Mouse (Mus musculus) lung, embryonic 15.5 days (tissue): ENCODE results near the gene Fam187b. TPM values are rescaled to one million over a fixed set of nuclear protein-coding genes. Genes with fewer than 3 reads are reported as not detected.

ENCODE experiments used
- ATAC-seq: fragments of 200-750 bp; cut with Nextera tagmentation; 2 replicates; pipeline ENCODE4 v1.8.0; 2017; ENCODE audit warnings: moderate number of reproducible peaks, borderline replicate concordance; ENCODE audit not compliant: low FRiP score, low TSS enrichment; ENCODE audit errors: extremely low read depth
- H3K27ac ChIP-seq: fragments of 300-500 bp; sonication (generic); 2 replicates; pipeline ENCODE4 v1.5.1; 2015; ENCODE audit warnings: moderate library complexity, mild to moderate bottlenecking, inconsistent platforms
- H3K27me3 ChIP-seq: fragments of 300-500 bp; sonication (generic); 2 replicates; pipeline ENCODE4 v1.6.1; 2015; ENCODE audit warnings: inconsistent platforms
- H3K36me3 ChIP-seq: fragments of 300-500 bp; sonication (generic); 2 replicates; pipeline ENCODE4 v1.6.1; 2015; ENCODE audit warnings: inconsistent platforms
- H3K4me1 ChIP-seq: fragments of 300-500 bp; sonication (generic); 2 replicates; pipeline ENCODE4 v1.6.1; 2015; ENCODE audit warnings: inconsistent platforms
- H3K4me2 ChIP-seq: fragments of 300-500 bp; sonication (generic); 2 replicates; pipeline ENCODE4 v1.6.1; 2015; ENCODE audit warnings: inconsistent platforms, mild to moderate bottlenecking, moderate library complexity
- H3K4me3 ChIP-seq: fragments of 300-500 bp; sonication (generic); 2 replicates; pipeline ENCODE4 v1.5.1; 2015; ENCODE audit warnings: mild to moderate bottlenecking, inconsistent platforms
- H3K9ac ChIP-seq: fragments of 300-500 bp; sonication (generic); 2 replicates; pipeline ENCODE4 v1.6.1; 2015; ENCODE audit warnings: inconsistent platforms
- H3K9me3 ChIP-seq: fragments of 300-500 bp; sonication (generic); 2 replicates; pipeline ENCODE4 v1.6.1; 2016; ENCODE audit warnings: inconsistent platforms
- WGBS: fragments of 180-500 bp; shearing (Covaris S2); methylation state at CpG from one replicate; pipeline ENCODE4 v1.1.7; 2015; 5-methylcytosine and 5-hydroxymethylcytosine counted together
- polyA plus RNA-seq: library from polyadenylated mRNA; unstranded; fragments of >200 nt; fragmentation: Nextera tagmentation; extraction: Ambion mirVana; gene quantifications from 2 replicates; pipeline ENCODE4 v1.2.1, GENCODE M21; 2015

Fam187b gene
- polyA plus RNA-seq, 1 experiment from 2014 or later = 6.3 TPM

DNA sequence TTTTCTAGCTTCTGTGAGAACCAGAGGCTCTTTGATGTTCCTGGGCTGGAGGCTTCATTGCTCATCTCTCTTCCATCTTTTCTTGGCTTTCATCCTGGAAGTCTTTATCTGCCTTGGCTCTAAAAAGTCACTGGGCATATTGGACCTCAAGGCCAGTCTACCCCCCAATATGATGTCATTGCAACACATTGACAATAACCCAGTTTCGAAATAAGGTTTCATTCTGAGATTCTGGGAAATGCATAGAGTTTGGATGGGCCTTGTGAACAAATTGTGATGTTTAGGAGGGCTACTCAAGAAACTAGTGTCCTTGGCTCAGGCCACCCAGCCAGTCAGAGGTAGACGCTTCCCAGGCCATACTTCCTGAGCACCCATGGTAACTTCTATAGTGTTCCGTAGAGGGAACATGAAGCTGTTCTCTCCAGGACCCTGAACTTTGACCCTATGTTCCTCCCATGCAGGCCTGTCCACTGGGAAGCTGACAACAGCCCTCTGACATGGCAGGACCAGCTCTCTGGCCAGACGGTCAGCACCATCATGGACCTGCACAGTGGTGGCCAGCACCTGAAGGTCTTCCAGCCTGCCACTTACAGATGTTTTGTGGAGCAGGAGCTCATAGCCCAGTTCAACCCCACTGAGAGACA is 15.1 kb downstream of the Fam187b start:
- H3K9ac ChIP-seq = no peak overlapping the region
- H3K4me3 ChIP-seq = no peak overlapping the region
- H3K27me3 ChIP-seq = no peaks in the 10 kb centered on the region
- WGBS = 87% methylated on average over 4 of the region's 4 CpGs
- H3K4me2 ChIP-seq = no peak overlapping the region
- ATAC-seq = no peak
- no peaks in the 10 kb centered on the region for H3K9me3 ChIP-seq
- H3K4me1 ChIP-seq = no peaks in the 10 kb centered on the region
- H3K36me3 ChIP-seq = no peaks in the 10 kb centered on the region
- no peak overlapping the region for H3K27ac ChIP-seq

DNA sequence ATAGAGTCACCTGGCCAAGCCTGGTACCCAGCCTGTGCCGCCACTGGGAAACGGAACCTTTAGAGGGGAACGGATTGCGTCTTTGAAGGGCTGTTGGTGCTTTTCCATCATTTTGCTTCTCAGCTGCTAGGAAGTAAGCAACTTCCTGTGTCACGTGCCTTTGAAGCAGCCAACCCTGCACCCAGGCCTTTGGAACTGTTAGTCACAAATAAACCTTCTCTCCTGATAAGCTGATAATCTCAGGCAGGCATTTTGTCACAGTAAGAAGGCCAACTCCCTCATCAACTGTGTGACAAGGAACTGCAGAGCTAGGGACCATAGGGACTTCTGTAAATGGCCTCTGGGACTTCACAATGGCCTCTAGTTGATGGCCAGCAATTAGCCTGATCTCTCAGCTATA is 18.6 kb downstream of the Fam187b start:
- 61% methylated on average over 5 of the region's 5 CpGs for WGBS
- no peak for ATAC-seq
- Histone ChIP-seq H3K4me2 (no peak overlapping the region), H3K9me3 (no peaks in the 10 kb centered on the region), H3K4me1 (no peaks in the 10 kb centered on the region), H3K36me3 (no peaks in the 10 kb centered on the region), H3K27ac (no peak overlapping the region), H3K27me3 (no peaks in the 10 kb centered on the region), H3K4me3 (no peak overlapping the region), H3K9ac (no peak overlapping the region)

DNA sequence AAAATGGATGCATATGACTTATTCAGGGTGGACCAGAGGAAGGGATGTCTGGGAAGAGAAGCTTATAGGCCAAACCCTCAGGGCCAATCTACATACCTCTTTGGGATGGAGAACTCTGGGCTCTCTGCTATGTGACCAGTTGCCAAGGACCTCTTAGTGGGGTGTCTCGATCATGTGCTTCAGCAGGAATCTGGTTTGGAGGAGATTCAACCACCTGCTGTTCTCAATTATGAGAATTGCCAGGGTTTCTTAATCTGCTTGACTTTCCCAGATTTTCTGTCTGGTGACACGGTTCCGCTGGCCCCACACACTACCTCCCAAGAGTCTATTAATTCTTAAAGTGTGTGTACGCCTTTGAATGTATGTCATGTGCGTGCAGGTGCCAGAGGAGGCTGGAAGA is 20.4 kb downstream of the Fam187b start:
- Histone ChIP-seq H3K4me2 (no peak overlapping the region), H3K4me3 (no peak overlapping the region), H3K36me3 (no peaks in the 10 kb centered on the region), H3K27ac (no peak overlapping the region), H3K27me3 (no peaks in the 10 kb centered on the region), H3K9ac (no peak overlapping the region), H3K4me1 (no peaks in the 10 kb centered on the region), H3K9me3 (no peaks in the 10 kb centered on the region)
- WGBS = 82% methylated on average over 5 of the region's 5 CpGs
- no peak for ATAC-seq

DNA sequence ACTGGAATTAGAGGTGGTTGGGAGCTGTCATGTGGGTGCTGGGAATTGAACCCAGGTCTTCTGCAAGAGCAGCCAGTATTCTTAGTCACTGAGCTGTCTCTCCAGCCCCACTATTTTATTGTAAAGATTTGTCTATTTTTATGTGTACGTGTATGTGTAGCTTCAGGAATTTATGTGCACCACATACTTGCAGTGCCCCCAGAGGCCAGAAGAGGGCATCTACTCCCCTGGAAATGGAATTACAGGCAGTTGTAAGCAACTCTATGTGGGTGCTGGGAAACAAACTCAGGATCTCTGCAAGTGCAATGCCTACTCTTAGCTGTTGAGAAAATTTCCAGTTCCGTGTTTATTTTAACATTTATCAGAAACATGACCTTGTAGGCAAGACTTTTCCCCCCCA is 22.9 kb downstream of the Fam187b start:
- Histone ChIP-seq H3K4me3 (no peak overlapping the region), H3K4me2 (no peak overlapping the region), H3K9ac (no peak overlapping the region), H3K9me3 (no peaks in the 10 kb centered on the region), H3K36me3 (no peaks in the 10 kb centered on the region), H3K27me3 (no peaks in the 10 kb centered on the region), H3K4me1 (peaks cover 14% of the 10 kb centered on the region), H3K27ac (no peak overlapping the region)
- no peak for ATAC-seq
- 86% methylated on average over 2 of the region's 2 CpGs for WGBS

DNA sequence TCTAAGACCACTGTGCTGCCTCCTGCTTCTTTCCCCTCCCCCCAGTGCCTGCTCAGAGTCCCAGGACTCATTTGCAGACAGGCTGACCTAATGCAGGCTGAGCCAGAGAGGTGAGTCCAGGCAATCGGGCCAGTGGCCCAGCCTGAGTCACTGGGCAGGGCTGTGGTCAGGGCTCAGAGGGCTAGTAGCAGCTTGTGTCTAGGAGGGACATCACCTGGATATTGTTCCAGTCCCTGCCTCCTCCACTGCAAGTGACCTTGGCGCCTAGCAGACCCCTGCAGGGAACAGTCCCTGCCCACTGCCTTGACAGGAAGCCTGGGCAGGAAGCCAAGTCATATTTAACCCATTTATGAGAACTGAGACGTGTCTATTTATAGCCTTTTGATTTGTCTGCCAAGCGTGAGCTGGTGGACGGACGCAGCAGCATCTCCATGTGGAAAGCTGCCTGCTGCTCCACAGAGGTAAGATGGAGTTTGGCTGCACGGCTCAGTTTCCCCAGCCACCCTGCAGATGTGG is 27.0 kb downstream of the Fam187b start:
- H3K4me3 ChIP-seq = no peak overlapping the region
- peak overlapping the region; percentile 24 for H3K27ac ChIP-seq
- no peaks in the 10 kb centered on the region for H3K27me3 ChIP-seq
- WGBS = 8% methylated on average over 7 of the region's 7 CpGs
- H3K9me3 ChIP-seq = no peaks in the 10 kb centered on the region
- no peaks in the 10 kb centered on the region for H3K36me3 ChIP-seq
- peaks cover 14% of the 10 kb centered on the region for H3K4me1 ChIP-seq
- H3K9ac ChIP-seq = no peak overlapping the region
- ATAC-seq = peak; percentile 64; the same call in 1 of the 2 replicates
- H3K4me2 ChIP-seq = peak overlapping the region; percentile 0; the same call in 1 of the 2 replicates

DNA sequence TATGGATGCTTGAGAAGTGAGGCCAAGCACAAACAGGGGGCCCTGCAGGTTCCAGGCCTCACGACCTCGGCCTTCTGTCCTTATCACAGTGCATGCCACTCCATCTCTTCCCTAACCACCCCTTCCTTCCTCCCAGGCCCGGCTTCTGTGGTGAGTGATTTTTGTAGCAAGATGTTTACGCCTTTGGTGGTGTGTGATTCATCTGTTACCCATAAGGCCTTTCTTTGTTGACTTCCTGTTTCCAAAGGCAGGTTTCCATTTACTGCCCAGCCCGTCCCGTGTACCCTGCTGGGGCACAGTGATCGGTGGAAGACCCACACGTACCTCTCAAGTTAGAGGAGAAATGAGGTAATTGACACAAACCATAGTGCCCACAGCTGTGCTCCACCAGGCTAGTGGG is 29.1 kb downstream of the Fam187b start:
- peak; percentile 67; the same call in 1 of the 2 replicates for ATAC-seq
- WGBS = 68% methylated on average over 8 of the region's 8 CpGs

DNA sequence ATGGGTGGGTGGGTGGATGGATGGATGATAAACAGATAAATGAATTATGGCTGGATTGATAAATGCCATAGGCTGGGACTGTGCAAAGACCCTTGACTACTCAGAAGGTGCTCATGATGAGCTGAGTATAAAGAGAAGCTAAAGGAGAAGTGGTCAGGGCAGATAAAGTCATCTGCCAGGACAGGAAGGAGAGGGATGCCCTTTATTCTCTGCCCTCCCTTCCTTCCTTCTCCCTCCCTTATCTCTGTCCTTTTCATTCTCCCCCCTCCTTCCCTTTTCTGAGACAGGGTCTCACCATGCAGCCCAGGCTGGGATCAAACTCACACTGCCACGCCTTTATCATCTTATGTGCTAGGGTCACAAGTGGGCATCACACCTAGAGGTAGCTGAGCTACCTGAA is 34.2 kb downstream of the Fam187b start:
- no peaks in the 10 kb centered on the region for H3K36me3 ChIP-seq
- H3K4me3 ChIP-seq = no peak overlapping the region
- 75% methylated on average over 1 of the region's 1 CpGs for WGBS
- H3K4me2 ChIP-seq = no peak overlapping the region
- H3K9ac ChIP-seq = no peak overlapping the region
- H3K27me3 ChIP-seq = no peaks in the 10 kb centered on the region
- no peak overlapping the region for H3K27ac ChIP-seq
- H3K4me1 ChIP-seq = 0 out of 2 replicates have a peak, but pooled peaks cover 3% of the 10 kb centered on the region
- peak; percentile 21; the same call in 1 of the 2 replicates for ATAC-seq
- H3K9me3 ChIP-seq = no peaks in the 10 kb centered on the region

More for the DNA sequence above, 29.1 kb downstream of the Fam187b start:
- peaks cover 14% of the 10 kb centered on the region for H3K4me1 ChIP-seq
- no peak overlapping the region for H3K4me3 ChIP-seq
- H3K27me3 ChIP-seq = no peaks in the 10 kb centered on the region
- no peaks in the 10 kb centered on the region for H3K36me3 ChIP-seq
- no peak overlapping the region for H3K4me2 ChIP-seq
- H3K27ac ChIP-seq = peak overlapping the region; percentile 64
- H3K9me3 ChIP-seq = no peaks in the 10 kb centered on the region
- H3K9ac ChIP-seq = no peak overlapping the region

DNA sequence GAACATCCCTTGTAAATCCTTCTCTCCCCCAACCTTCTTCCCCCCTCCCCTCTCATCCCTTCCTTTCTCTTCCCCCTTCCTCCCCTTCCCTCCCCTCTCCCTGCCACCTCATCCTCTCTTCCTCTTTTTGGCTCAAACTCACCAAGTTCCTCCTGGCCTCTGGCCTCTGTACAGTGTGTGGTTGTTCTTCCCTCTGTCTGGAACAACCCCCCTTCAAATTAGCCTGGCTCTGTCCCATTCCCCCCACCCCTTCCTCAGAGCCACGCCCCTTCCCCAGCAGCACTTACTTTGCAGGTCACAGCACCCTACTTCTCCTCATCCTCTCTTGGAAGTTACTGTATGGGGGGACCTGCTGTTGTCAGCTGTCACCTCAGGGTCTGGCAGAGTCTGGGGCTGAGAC is 34.6 kb downstream of the Fam187b start:
- no peak for ATAC-seq
- H3K27ac ChIP-seq = no peak overlapping the region

DNA sequence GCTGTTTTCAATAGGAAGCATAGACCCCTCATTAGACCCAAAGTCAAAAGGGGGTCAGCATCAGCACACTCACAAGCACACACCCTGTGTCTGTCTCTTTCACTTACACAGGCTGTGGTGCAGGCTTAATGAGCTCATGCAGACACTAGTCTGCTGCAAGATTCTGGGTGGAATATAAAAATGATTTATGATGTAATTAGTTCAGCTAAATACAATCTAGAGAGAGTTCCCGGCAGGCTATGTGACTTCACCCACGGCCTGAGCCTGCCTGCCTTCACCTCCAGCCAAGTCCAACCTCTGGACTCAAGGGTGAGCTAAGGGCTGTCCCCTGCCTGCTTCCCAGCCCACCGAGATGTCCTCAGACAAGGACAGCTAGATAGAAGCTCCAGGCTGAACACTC is 35.3 kb downstream of the Fam187b start:
- WGBS = 43% methylated on average over 3 of the region's 3 CpGs
- Histone ChIP-seq H3K27me3 (no peaks in the 10 kb centered on the region), H3K9me3 (no peaks in the 10 kb centered on the region), H3K4me2 (no peak overlapping the region), H3K9ac (no peak overlapping the region), H3K36me3 (no peaks in the 10 kb centered on the region), H3K4me1 (0 out of 2 replicates have a peak, but pooled peaks cover 3% of the 10 kb centered on the region), H3K27ac (no peak overlapping the region), H3K4me3 (no peak overlapping the region)
- ATAC-seq = no peak

More for the DNA sequence above, 34.6 kb downstream of the Fam187b start:
- 52% methylated on average over 1 of the region's 1 CpGs for WGBS
- Histone ChIP-seq H3K4me1 (0 out of 2 replicates have a peak, but pooled peaks cover 3% of the 10 kb centered on the region), H3K4me2 (no peak overlapping the region), H3K36me3 (no peaks in the 10 kb centered on the region), H3K9me3 (no peaks in the 10 kb centered on the region), H3K4me3 (no peak overlapping the region), H3K27me3 (no peaks in the 10 kb centered on the region), H3K9ac (no peak overlapping the region)

DNA sequence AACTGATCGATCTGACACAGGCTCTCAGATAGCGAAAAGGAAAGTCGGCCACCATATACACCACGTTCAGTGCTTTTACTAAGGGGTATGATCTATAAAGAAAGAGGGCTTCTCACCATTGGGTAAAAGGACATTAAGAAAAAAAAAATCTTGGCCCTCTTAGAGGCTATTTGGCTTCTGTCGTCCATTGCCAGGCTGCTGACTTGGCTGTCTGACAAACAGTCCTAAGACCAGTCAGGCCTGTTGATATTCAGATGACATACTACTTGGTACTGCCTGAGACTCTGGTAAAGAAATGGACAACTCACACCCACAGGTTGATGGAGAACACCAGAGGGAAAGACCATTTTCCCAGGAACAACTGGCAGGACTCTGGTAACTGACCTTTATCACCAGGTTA is 39.4 kb downstream of the Fam187b start:
- H3K4me1 ChIP-seq = peaks cover 18% of the 10 kb centered on the region
- ATAC-seq = no peak
- no peaks in the 10 kb centered on the region for H3K27me3 ChIP-seq
- no peaks in the 10 kb centered on the region for H3K36me3 ChIP-seq
- no peak overlapping the region for H3K9ac ChIP-seq
- no peak overlapping the region for H3K4me2 ChIP-seq
- WGBS = 62% methylated on average over 5 of the region's 5 CpGs
- H3K4me3 ChIP-seq = no peak overlapping the region
- H3K9me3 ChIP-seq = no peaks in the 10 kb centered on the region
- H3K27ac ChIP-seq = no peak overlapping the region

DNA sequence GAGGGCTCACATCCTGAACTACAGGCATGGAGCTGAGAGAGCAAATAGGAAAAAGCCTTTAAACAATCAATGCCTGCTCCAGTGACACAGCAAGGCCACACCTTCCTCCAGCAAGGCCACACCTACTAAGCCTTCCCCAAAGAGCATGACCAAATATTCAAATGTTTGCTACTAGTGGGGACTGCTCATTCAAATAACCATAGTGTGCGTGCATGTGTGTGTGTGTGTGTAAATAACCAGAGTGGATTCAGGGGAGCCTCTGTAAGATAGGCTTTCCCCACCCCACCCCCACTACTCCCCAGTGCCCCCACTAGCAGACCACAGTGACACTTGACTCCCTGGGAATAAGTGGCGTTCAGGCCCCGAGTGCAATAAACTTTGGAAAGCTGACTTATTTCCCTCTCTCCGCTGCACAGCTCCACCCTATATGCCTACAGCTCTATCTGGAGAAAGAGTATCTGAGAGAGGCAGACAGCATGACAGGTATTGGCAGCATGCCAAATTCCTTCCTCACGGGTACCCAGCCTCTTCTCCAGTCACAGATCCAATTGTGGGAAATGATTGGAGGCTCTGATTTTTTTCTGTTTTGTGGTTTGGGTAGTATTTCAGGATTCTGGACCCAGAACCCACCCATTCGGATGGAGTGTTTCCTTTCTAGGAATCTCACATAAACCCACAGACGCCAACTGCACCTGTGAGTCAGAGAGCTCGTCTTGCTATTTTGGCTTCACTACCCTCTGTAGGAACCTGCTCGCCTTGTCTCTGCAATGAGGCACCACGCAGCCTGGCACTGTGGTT is 43.7 kb downstream of the Fam187b start:
- Histone ChIP-seq H3K27me3 (no peaks in the 10 kb centered on the region), H3K36me3 (no peaks in the 10 kb centered on the region), H3K27ac (peak overlapping the region; percentile 46), H3K4me2 (no peak overlapping the region), H3K4me1 (peaks cover 16% of the 10 kb centered on the region), H3K9me3 (no peaks in the 10 kb centered on the region), H3K9ac (no peak overlapping the region), H3K4me3 (no peak overlapping the region)
- 22% methylated on average over 10 of the region's 10 CpGs for WGBS
- ATAC-seq = peak; percentile 55; the same call in 1 of the 2 replicates

DNA sequence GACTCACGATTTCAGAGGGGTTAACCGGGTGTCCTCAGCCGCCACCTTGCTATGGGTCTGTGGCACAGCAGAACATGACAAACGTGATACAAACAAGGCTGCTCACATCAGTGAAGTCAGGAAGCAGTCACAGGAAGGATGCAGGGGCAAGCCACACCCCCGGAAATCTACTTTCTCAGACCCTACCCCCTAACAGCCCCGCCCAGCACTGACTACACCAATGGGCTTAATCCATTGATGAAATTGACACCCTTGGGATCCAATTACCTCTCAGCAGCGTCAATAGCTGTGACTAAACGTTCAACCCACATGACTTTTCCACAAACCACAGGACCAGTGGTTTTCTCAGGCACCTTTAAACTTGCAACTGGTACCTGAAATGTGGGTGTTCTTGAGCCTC is 55.0 kb downstream of the Fam187b start:
- no peak for ATAC-seq

More for the DNA sequence above, 55.0 kb downstream of the Fam187b start:
- peaks cover 2% of the 10 kb centered on the region; the same call in 1 of the 2 replicates for H3K4me1 ChIP-seq
- H3K9ac ChIP-seq = no peak overlapping the region
- no peaks in the 10 kb centered on the region for H3K27me3 ChIP-seq
- H3K27ac ChIP-seq = no peak overlapping the region
- no peak overlapping the region for H3K4me3 ChIP-seq
- no peaks in the 10 kb centered on the region for H3K9me3 ChIP-seq
- 68% methylated on average over 8 of the region's 8 CpGs for WGBS
- no peak overlapping the region for H3K4me2 ChIP-seq
- no peaks in the 10 kb centered on the region for H3K36me3 ChIP-seq
